Mouse (Mus musculus): Measurements from ENCODE around the gene Trim68. TPM values are rescaled to one million over a fixed set of nuclear protein-coding genes. Genes with fewer than 3 reads are reported as not detected.
"Not testable (repeated sequence)": the region's sequence is repeated elsewhere in the genome, so short reads cannot be mapped to it uniquely, and the experiment has no call there.

Gene Trim68
- 1 to 10 TPM; 5.5 to 6.4 TPM for total RNA-seq (2021)
- long read RNA-seq, experiment 1, partial matches to known transcripts = 0 of 4 reads
- long read RNA-seq, experiment 1, other reads (novel, unspliced or antisense) = 3 of 4 reads
- long read RNA-seq, experiment 2, partial matches to known transcripts = 0 of 3 reads
- long read RNA-seq, experiment 2, other reads (novel, unspliced or antisense) = 1 of 3 reads

DNA sequence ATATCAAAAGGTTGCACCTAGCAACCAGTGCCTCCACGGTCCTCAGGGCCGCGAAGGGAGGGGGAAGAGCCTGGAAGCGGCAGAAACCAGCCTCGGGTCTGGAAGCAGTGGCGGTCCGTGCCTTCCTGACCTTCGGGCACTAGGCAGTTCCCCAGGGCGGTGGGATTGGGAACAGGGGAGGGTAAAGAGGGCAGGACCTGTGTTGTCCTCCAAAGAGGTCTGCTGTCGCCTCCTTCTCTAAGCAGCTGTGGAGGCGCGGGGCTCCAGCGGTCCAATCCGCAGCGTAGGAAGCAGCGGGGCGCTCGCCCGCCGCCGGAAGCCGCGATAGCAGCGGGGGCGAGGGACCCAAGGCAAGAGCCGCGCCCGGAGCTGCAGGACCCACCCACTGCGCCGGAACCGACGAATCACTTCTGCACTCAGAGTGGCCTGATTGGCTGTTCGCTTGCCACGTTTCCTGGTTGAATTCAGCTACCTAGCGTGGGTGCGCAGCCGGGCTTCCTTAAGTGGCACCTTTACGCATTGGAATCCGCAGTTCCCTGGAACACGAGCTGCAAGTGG lies at the start of gene Trim68:
TSS of gene Trim68 (minus strand) at position 384 of the 558 bp plus-strand sequence.
- peak; percentile 73 to 87 for DNase-seq (ENCODE audit: low spot score in 2 of 2)

DNA sequence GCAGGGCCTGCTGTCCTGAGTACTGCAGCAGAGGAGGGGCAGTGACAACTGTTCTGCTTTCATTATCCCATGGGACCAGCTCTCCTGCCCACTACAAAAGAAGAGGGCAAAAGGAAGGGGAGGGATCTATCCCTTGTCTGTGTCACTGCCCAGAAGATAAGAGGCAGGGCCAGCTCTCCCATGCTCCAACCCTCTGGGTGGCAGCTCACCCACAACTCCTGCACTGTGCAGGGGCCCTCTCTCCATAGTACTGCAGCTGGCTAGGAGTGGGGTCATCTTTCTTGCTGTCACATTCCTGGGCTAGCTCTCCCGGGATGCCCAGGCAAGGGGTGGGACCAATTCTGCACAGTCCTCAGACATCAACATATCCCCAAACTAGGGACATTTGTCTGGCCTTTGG lies 46.7 kb upstream of the Trim68 start:
- DNase-seq (ENCODE audit: low spot score in 2 of 2) = no peak

DNA sequence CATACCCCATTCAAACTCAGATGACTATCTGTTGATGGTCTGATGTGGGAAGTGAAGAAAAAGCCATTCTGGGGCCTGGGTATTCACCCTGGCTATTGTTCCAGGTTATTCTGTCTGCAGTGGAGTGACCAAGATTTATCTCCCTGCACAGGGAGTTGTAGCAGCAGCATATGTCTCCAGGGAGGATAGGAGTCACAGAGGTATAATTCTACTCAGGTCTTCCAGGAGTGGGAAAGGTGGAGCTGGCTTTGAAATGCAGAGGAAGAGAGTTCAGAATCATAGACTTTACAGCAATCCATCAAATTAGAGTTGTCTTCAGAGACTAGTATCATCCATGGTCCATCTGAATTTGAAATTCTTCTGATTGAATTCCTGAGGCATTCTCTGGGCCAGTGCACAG lies 40.3 kb upstream of the Trim68 start, which contains the start of gene Olfr559:
TSS of gene Olfr559 (minus strand) at position 101 of the 400 bp plus-strand sequence.
- no peak for DNase-seq (ENCODE audit: low spot score in 2 of 2)

DNA sequence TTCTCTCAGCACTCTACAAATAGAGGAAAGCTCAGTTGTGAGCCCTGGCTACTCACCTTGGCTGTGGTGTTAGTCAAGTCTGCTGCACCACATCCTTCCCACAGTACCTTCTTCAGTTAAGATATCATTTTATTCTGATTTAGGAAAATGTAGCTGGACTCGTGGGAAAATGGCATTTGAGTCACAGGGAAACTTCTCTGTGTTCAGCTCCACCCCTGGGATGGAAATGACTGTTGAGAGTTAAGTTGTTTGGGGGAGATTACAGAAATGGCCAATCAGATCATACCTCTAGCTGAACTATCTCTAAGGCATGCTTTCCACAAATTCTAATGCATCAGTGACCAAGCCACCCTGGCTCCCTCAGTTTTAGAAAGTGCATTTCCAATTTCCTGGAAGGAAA lies 31.8 kb upstream of the Trim68 start, which contains the start of gene Olfr33:
TSS of gene Olfr33 (minus strand) at position 101 of the 400 bp plus-strand sequence.
- no peak for DNase-seq (ENCODE audit: low spot score in 2 of 2)

GRCm38 (mm10) chr7:102701915-102702314 lies 14.8 kb upstream of the Trim68 start, which contains the start of gene Olfr558:
Olfr558 (plus strand) TSS chr7:102702215.
- DNase-seq (ENCODE audit: low spot score in 2 of 2) = no peak

GRCm38 (mm10) chr7:102698461-102698860 lies 11.3 kb upstream of the Trim68 start:
- DNase-seq (ENCODE audit: low spot score in 2 of 2) = no peak

GRCm38 (mm10) chr7:102695358-102696125 lies 8.4 kb upstream of the Trim68 start, which contains the start of gene Olfr557:
Olfr557 (plus strand) TSS chr7:102695910.
- DNase-seq (ENCODE audit: low spot score in 2 of 2) = peak in 1 of 2 experiments; percentile 16

GRCm38 (mm10) chr7:102681916-102682315 lies 5.2 kb downstream of the Trim68 start:
- no peak for DNase-seq (ENCODE audit: low spot score in 2 of 2)

- DNase-seq (ENCODE audit: low spot score in 2 of 2) = no peak
Measured at GRCm38 (mm10) chr7:102676225-102676624, 10.9 kb downstream of the Trim68 start.

DNA sequence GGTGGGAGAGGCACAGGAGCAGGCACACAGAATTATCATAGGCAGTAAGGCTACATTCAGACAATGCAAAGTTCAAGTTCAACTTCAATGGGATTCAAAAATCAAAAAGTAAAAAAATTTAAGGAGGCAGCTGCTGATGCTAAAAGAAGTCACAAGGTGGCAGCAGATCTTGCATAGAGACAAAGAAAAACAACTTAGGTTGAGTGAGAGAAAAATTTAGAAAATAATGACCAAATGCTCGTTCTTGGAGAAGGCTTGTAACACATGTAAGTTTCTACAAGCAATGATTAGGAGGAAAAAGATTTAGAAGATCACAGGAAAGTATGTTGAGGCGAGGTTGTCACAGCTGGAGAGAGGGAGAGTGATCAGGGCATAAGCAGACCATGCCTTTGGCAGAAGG lies 21.7 kb downstream of the Trim68 start:
- DNase-seq (ENCODE audit: low spot score in 2 of 2) = peak in 1 of 2 experiments; percentile 18

DNA sequence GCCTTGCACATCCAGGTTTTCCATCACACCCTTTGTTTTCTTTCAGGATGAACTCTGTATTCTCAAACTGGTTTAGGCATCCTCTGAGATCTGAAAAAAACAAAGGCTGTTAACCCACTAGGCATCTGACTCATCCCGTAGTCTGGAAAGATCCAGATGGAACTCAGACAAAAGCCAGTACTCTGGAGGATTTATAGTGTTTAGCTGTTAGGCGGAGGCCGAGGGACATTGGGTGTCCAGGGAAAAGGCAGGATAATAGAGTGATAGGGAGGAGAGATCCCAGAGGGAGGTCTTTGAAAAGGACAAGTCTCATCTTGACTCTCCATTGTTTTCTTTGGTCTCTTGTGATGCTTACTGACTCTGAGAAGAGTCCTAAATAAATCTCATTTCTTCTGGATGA lies 22.5 kb downstream of the Trim68 start, which contains the start of gene Olfr556:
TSS of gene Olfr556 (plus strand) at position 301 of the 400 bp plus-strand sequence.
- DNase-seq (ENCODE audit: low spot score in 2 of 2) = no peak

GRCm38 (mm10) chr7:102658523-102658922 lies 28.6 kb downstream of the Trim68 start, which contains the start of gene Olfr555:
Olfr555 (plus strand) TSS chr7:102658823.
- no peak for DNase-seq (ENCODE audit: low spot score in 2 of 2)

DNA sequence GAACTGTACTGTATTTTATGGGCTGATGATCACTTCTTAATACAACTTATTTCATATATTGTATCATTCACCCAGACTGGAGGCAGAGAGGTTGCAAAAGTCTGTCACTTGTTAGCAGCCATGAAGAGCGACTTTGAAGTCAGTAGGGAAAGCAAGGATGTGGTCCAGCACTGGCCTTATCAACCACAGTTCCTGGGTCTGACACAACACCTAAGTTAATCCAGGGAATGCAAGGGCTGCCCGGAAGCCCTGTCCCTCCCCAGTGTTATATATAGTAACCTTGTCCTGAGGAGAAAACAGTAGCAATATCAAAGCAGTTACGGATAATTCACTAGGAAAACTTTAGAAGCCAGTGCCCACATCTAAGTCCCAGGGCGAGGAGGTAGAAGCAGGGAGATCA lies 42.2 kb downstream of the Trim68 start:
- not testable (repeated sequence) for DNase-seq (ENCODE audit: low spot score in 2 of 2)

DNA sequence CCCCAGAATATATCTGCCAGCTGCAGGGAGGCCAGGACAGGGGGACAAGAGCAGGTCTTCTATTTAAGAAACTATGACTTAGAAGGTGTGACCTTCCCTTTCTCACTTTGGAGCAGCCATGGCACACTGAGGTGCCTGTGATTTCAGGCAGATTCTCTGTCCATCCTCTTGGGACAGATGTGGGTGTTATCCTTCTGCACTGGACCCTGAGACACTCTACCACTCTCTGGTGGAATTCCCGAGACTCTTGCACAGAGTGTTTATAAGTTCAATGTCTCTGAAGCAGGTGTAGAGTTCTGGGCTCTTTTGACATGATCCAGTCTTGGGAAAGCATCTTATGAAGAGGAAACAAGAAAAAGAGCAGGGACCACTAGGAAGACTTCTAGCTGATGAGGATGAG lies 49.0 kb downstream of the Trim68 start, which contains the start of gene Olfr554:
TSS of gene Olfr554 (plus strand) at position 301 of the 400 bp plus-strand sequence.
- DNase-seq (ENCODE audit: low spot score in 2 of 2) = no peak

DNA sequence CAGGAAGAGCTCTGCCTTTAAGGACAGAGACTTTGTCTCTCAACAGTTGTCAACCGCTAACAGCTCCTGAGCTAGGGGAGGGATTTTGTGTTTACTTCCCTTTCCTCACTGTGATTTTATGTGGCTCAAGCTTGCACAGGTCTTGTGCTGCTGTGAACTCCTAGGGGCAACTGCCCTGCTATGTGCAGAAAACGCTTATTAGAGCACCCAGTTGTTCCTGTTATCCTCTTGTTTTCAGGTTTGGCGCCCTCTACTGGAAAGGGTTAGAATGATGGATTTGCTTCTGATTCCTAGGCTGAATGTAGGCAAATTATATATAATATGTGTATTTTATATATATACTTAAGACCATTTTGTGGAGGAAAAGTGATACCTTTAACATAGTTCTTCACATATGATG lies 50.5 kb downstream of the Trim68 start:
- DNase-seq (ENCODE audit: low spot score in 2 of 2) = peak in 1 of 2 experiments; percentile 18

Other genes starting within 250 kb of the Trim68 start
- 10 to 100 TPM; 12.1 to 12.9 TPM for gene Rrm1, start 245.6 kb downstream of the Trim68 start, total RNA-seq (2021)
- gene Olfr543, start 205.6 kb downstream of the Trim68 start, total RNA-seq (2021) = not detected
- not detected for gene Olfr544, start 199.0 kb downstream of the Trim68 start, total RNA-seq (2021)
- gene Olfr545, start 187.8 kb downstream of the Trim68 start, total RNA-seq (2021) = not detected
- not detected for gene Olfr547, start 152.6 kb downstream of the Trim68 start, total RNA-seq (2021)
- not detected for gene Olfr548-ps1, start 146.4 kb downstream of the Trim68 start, total RNA-seq (2021)
- gene Olfr549, start 137.5 kb downstream of the Trim68 start, total RNA-seq (2021) = not detected
- gene Trim21, start 121.8 kb downstream of the Trim68 start, total RNA-seq (2021) = 1 to 10 TPM; 2.5 to 3.2 TPM
- gene Olfr550, start 115.9 kb downstream of the Trim68 start, total RNA-seq (2021) = 1 to 10 TPM; 2.8 to 2.9 TPM
- not detected for gene Olfr551, start 95.4 kb downstream of the Trim68 start, total RNA-seq (2021)
- gene Olfr552, start 89.6 kb downstream of the Trim68 start, total RNA-seq (2021) = under 1 TPM in 1 of 2 experiments, not detected in 1; 0.12 TPM
- not detected for gene Olfr553, start 69.1 kb downstream of the Trim68 start, total RNA-seq (2021)
- gene Olfr554, start 48.9 kb downstream of the Trim68 start, total RNA-seq (2021) = not detected
- not detected for gene Olfr555, start 28.5 kb downstream of the Trim68 start, total RNA-seq (2021)
- under 1 TPM in 1 of 2 experiments, not detected in 1; 0.09 TPM for gene Olfr556, start 22.4 kb downstream of the Trim68 start, total RNA-seq (2021)
- gene Olfr557, start 8.6 kb upstream of the Trim68 start, total RNA-seq (2021) = under 1 TPM; 0.19 to 0.21 TPM
- under 1 TPM; 0.41 to 0.45 TPM for gene Olfr558, start 14.9 kb upstream of the Trim68 start, total RNA-seq (2021)
- not detected for gene Olfr33, start 31.7 kb upstream of the Trim68 start, total RNA-seq (2021)
- not detected for gene Olfr559, start 40.2 kb upstream of the Trim68 start, total RNA-seq (2021)
- gene Olfr560, start 72.0 kb upstream of the Trim68 start, total RNA-seq (2021) = not detected
- gene Olfr78, start 72.1 kb upstream of the Trim68 start, total RNA-seq (2021) = under 1 TPM; 0.16 to 0.38 TPM
- under 1 TPM in 1 of 2 experiments, not detected in 1; 0.24 TPM for gene Olfr561, start 83.9 kb upstream of the Trim68 start, total RNA-seq (2021)
- gene Olfr564, start 116.2 kb upstream of the Trim68 start, total RNA-seq (2021) = not detected
- not detected for gene Olfr566, start 171.4 kb upstream of the Trim68 start, total RNA-seq (2021)
- gene Olfr568, start 189.8 kb upstream of the Trim68 start, total RNA-seq (2021) = not detected
- gene Olfr569, start 203.6 kb upstream of the Trim68 start, total RNA-seq (2021) = not detected
- under 1 TPM in 1 of 2 experiments, not detected in 1; 0.53 TPM for gene Olfr570, start 207.2 kb upstream of the Trim68 start, total RNA-seq (2021)
- gene Olfr571, start 230.2 kb upstream of the Trim68 start, total RNA-seq (2021) = not detected
- not detected for gene Olfr572, start 237.1 kb upstream of the Trim68 start, total RNA-seq (2021)

All from layer of hippocampus, postnatal 14 days (tissue).